Mouse (Mus musculus) G1E (cell line): Measurements from ENCODE around the gene 4931414P19Rik.

Experiments
- CTCF ChIP-seq: IDR thresholded peaks from 2 replicates; pipeline ENCODE4 v1.5.1; 2012; ENCODE audit warnings: low read depth, low read length, inconsistent platforms, mixed read lengths
- GATA2 ChIP-seq: IDR thresholded peaks from 2 replicates; pipeline ENCODE4 v1.6.1; 2012; ENCODE audit warnings: low read depth, low read length, inconsistent platforms, borderline replicate concordance
- TAL1 ChIP-seq: conservative IDR thresholded peaks from 2 replicates; pipeline ENCODE4 v1.6.1; 2012; ENCODE audit warnings: low read depth, low read length, inconsistent platforms, mixed read lengths

- TF ChIP-seq CTCF = no peak
- TF ChIP-seq TAL1 = no peak
- no peak for TF ChIP-seq GATA2
These were observed 11.0 kb downstream of the 4931414P19Rik start for GRCm38 (mm10) chr14:54594631-54595414.
